Mouse (Mus musculus) intestine, embryonic 15.5 days (tissue): ENCODE results near the gene Fam13a. TPM values are rescaled to one million over a fixed set of nuclear protein-coding genes. Genes with fewer than 3 reads are reported as not detected.

Experiments
- ATAC-seq: fragments of 200-750 bp; cut with Nextera tagmentation; 2 replicates; pipeline ENCODE4 v1.8.0; 2017; ENCODE audit warnings: moderate TSS enrichment, moderate library complexity
- H3K27ac ChIP-seq: fragments of 300-500 bp; sonication (generic); 2 replicates; pipeline ENCODE4 v1.5.1; 2015; ENCODE audit warnings: mild to moderate bottlenecking, inconsistent platforms
- H3K27me3 ChIP-seq: fragments of 300-500 bp; sonication (generic); replicated peaks from 2 replicates; pipeline ENCODE4 v1.6.1; 2015; ENCODE audit warnings: inconsistent platforms
- H3K36me3 ChIP-seq: fragments of 300-500 bp; sonication (generic); 2 replicates; pipeline ENCODE4 v1.6.1; 2015; ENCODE audit warnings: inconsistent platforms
- H3K4me1 ChIP-seq: fragments of 300-500 bp; sonication (generic); replicated peaks from 2 replicates; pipeline ENCODE4 v1.6.1; 2015; ENCODE audit warnings: inconsistent platforms
- H3K4me2 ChIP-seq: fragments of 300-500 bp; sonication (generic); replicated peaks from 2 replicates; pipeline ENCODE4 v1.6.1; 2015; ENCODE audit warnings: mild to moderate bottlenecking, inconsistent platforms
- H3K4me3 ChIP-seq: fragments of 300-500 bp; sonication (generic); replicated peaks from 2 replicates; pipeline ENCODE4 v1.5.1; 2015; ENCODE audit warnings: inconsistent platforms
- H3K9ac ChIP-seq: fragments of 300-500 bp; sonication (generic); 2 replicates; pipeline ENCODE4 v1.6.1; 2015; ENCODE audit warnings: inconsistent platforms
- H3K9me3 ChIP-seq: fragments of 300-500 bp; sonication (generic); 2 replicates; pipeline ENCODE4 v1.6.1; 2016; ENCODE audit warnings: inconsistent platforms
- WGBS: fragments of 180-500 bp; shearing (Covaris S2); methylation state at CpG from one replicate; pipeline ENCODE4 v1.1.7; 2015; 5-methylcytosine and 5-hydroxymethylcytosine counted together
- polyA plus RNA-seq: library from polyadenylated mRNA; unstranded; fragments of >200 nt; fragmentation: Nextera tagmentation; extraction: Ambion mirVana; gene quantifications from 2 replicates; pipeline ENCODE4 v1.2.1, GENCODE M21; 2015

Gene Fam13a
- polyA plus RNA-seq, 1 experiment from 2014 or later, result 14.9 TPM

GRCm38 (mm10) chr6:58951128-58951992 lies 73.0 kb downstream of the Fam13a start:
- H3K36me3 ChIP-seq, result peaks cover 5% of the 10 kb centered on the region; the same call in 1 of the 2 replicates

GRCm38 (mm10) chr6:58950410-58950809 lies 73.9 kb downstream of the Fam13a start:
- ATAC-seq, result no peak
- 95% methylated on average over 1 of the region's 1 CpGs for WGBS
- Histone ChIP-seq H3K9me3 (no peaks in the 10 kb centered on the region), H3K4me3 (no peak overlapping the region), H3K27ac (no peak overlapping the region), H3K4me2 (no peak overlapping the region), H3K27me3 (no peaks in the 10 kb centered on the region), H3K36me3 (peaks cover 5% of the 10 kb centered on the region; the same call in 1 of the 2 replicates), H3K4me1 (no peaks in the 10 kb centered on the region), H3K9ac (no peak overlapping the region)

More at GRCm38 (mm10) chr6:58951128-58951992, 73.0 kb downstream of the Fam13a start:
- Histone ChIP-seq H3K4me2 (no peak overlapping the region), H3K9ac (no peak overlapping the region), H3K27me3 (no peaks in the 10 kb centered on the region), H3K9me3 (no peaks in the 10 kb centered on the region), H3K4me1 (no peaks in the 10 kb centered on the region), H3K4me3 (no peak overlapping the region), H3K27ac (no peak overlapping the region)
- peak; percentile 77 for ATAC-seq
- 34% methylated on average over 2 of the region's 2 CpGs for WGBS

GRCm38 (mm10) chr6:58946840-58947239 lies 77.5 kb downstream of the Fam13a start:
- Histone ChIP-seq H3K9ac (no peak overlapping the region), H3K27me3 (no peaks in the 10 kb centered on the region), H3K4me3 (no peak overlapping the region), H3K36me3 (no peaks in the 10 kb centered on the region), H3K4me2 (no peak overlapping the region), H3K27ac (no peak overlapping the region), H3K4me1 (no peaks in the 10 kb centered on the region), H3K9me3 (no peaks in the 10 kb centered on the region)
- ATAC-seq, result no peak
- WGBS, result 78% methylated on average over 4 of the region's 4 CpGs

- WGBS, result 62% methylated on average over 2 of the region's 2 CpGs
- ATAC-seq, result no peak
- Histone ChIP-seq H3K4me3 (no peak overlapping the region), H3K27me3 (no peaks in the 10 kb centered on the region), H3K36me3 (no peaks in the 10 kb centered on the region), H3K9me3 (no peaks in the 10 kb centered on the region), H3K9ac (no peak overlapping the region), H3K4me1 (no peaks in the 10 kb centered on the region), H3K27ac (no peak overlapping the region), H3K4me2 (no peak overlapping the region)
These were observed 78.1 kb downstream of the Fam13a start for GRCm38 (mm10) chr6:58946246-58946645.

- no peak for ATAC-seq
- H3K4me3 ChIP-seq, result no peak overlapping the region
- WGBS, result 77% methylated on average over 3 of the region's 3 CpGs
- no peaks in the 10 kb centered on the region for H3K27me3 ChIP-seq
- H3K4me1 ChIP-seq, result no peaks in the 10 kb centered on the region
- no peak overlapping the region for H3K27ac ChIP-seq
- H3K4me2 ChIP-seq, result no peak overlapping the region
- no peaks in the 10 kb centered on the region for H3K36me3 ChIP-seq
- no peaks in the 10 kb centered on the region for H3K9me3 ChIP-seq
- H3K9ac ChIP-seq, result no peak overlapping the region
These were observed 80.4 kb downstream of the Fam13a start for GRCm38 (mm10) chr6:58943958-58944357.

- Histone ChIP-seq H3K4me2 (no peak overlapping the region), H3K9ac (no peak overlapping the region), H3K27ac (no peak overlapping the region), H3K36me3 (no peaks in the 10 kb centered on the region), H3K4me1 (no peaks in the 10 kb centered on the region), H3K27me3 (no peaks in the 10 kb centered on the region), H3K4me3 (no peak overlapping the region), H3K9me3 (no peaks in the 10 kb centered on the region)
- ATAC-seq, result no peak
- WGBS, result 88% methylated on average over 2 of the region's 2 CpGs
These were observed 82.1 kb downstream of the Fam13a start for GRCm38 (mm10) chr6:58942276-58942675.

- H3K9ac ChIP-seq, result no peak overlapping the region
- no peak overlapping the region for H3K27ac ChIP-seq
- no peaks in the 10 kb centered on the region for H3K9me3 ChIP-seq
- no peak overlapping the region for H3K4me2 ChIP-seq
- H3K4me1 ChIP-seq, result no peaks in the 10 kb centered on the region
- no peak for ATAC-seq
- no peaks in the 10 kb centered on the region for H3K27me3 ChIP-seq
- no peak overlapping the region for H3K4me3 ChIP-seq
- H3K36me3 ChIP-seq, result no peaks in the 10 kb centered on the region
These were observed 86.6 kb downstream of the Fam13a start for GRCm38 (mm10) chr6:58937726-58938125.

- Histone ChIP-seq H3K4me2 (no peak overlapping the region), H3K4me3 (no peak overlapping the region), H3K27ac (no peak overlapping the region), H3K9me3 (no peaks in the 10 kb centered on the region), H3K36me3 (no peaks in the 10 kb centered on the region), H3K27me3 (no peaks in the 10 kb centered on the region), H3K4me1 (no peaks in the 10 kb centered on the region), H3K9ac (no peak overlapping the region)
- 85% methylated on average over 4 of the region's 4 CpGs for WGBS
- no peak for ATAC-seq
These were observed 90.2 kb downstream of the Fam13a start for GRCm38 (mm10) chr6:58934144-58934543.

- Histone ChIP-seq H3K9ac (no peak overlapping the region), H3K9me3 (no peaks in the 10 kb centered on the region), H3K4me1 (no peaks in the 10 kb centered on the region), H3K36me3 (no peaks in the 10 kb centered on the region), H3K4me3 (no peak overlapping the region), H3K27ac (no peak overlapping the region), H3K4me2 (no peak overlapping the region), H3K27me3 (no peaks in the 10 kb centered on the region)
- 53% methylated on average over 6 of the region's 6 CpGs for WGBS
- 0 out of 2 replicates have a peak, but pooled peaks have one; percentile 34 for ATAC-seq
These were observed 91.0 kb downstream of the Fam13a start for GRCm38 (mm10) chr6:58933189-58933913.

- Histone ChIP-seq H3K36me3 (no peaks in the 10 kb centered on the region), H3K27me3 (no peaks in the 10 kb centered on the region), H3K9me3 (no peaks in the 10 kb centered on the region), H3K9ac (no peak overlapping the region), H3K27ac (no peak overlapping the region), H3K4me2 (no peak overlapping the region), H3K4me1 (no peaks in the 10 kb centered on the region), H3K4me3 (no peak overlapping the region)
- ATAC-seq, result no peak; the same call in 1 of the 2 replicates
- WGBS, result 86% methylated on average over 12 of the region's 12 CpGs
These were observed 91.7 kb downstream of the Fam13a start for GRCm38 (mm10) chr6:58932515-58933188.

GRCm38 (mm10) chr6:58931149-58931548 lies 93.2 kb downstream of the Fam13a start:
- no peak overlapping the region for H3K4me3 ChIP-seq
- ATAC-seq, result no peak
- no peaks in the 10 kb centered on the region for H3K27me3 ChIP-seq
- H3K9me3 ChIP-seq, result no peaks in the 10 kb centered on the region
- no peak overlapping the region for H3K27ac ChIP-seq
- 85% methylated on average over 4 of the region's 4 CpGs for WGBS
- H3K9ac ChIP-seq, result no peak overlapping the region
- no peak overlapping the region for H3K4me2 ChIP-seq
- no peaks in the 10 kb centered on the region for H3K36me3 ChIP-seq
- no peaks in the 10 kb centered on the region for H3K4me1 ChIP-seq

GRCm38 (mm10) chr6:58929911-58930431 lies 94.4 kb downstream of the Fam13a start:
- Histone ChIP-seq H3K27me3 (no peaks in the 10 kb centered on the region), H3K27ac (no peak overlapping the region), H3K36me3 (no peaks in the 10 kb centered on the region), H3K9ac (no peak overlapping the region), H3K9me3 (no peaks in the 10 kb centered on the region), H3K4me1 (no peaks in the 10 kb centered on the region), H3K4me2 (no peak overlapping the region), H3K4me3 (no peak overlapping the region)
- ATAC-seq, result no peak
- WGBS, result 84% methylated on average over 9 of the region's 9 CpGs
